Mouse (Mus musculus): Measurements from ENCODE around the gene Eif3g.

- TF ChIP-seq POLR2A (IDR thresholded peaks at IDR 0.05; ENCODE audit: borderline replicate concordance, extremely low read depth, insufficient read depth, insufficient read length, poor library complexity, severe bottlenecking) (no peak), CTCF (IDR thresholded peaks at IDR 0.05; ENCODE audit: borderline replicate concordance, extremely low read depth, insufficient read depth, insufficient read length) (no peak)
These were observed 45.0 kb upstream of the Eif3g start for GRCm38 (mm10) chr9:20943396-20943795.

Data from brain, embryonic 14.5 days (tissue).